Mouse (Mus musculus): ENCODE measurements around the gene 1700003H04Rik. TPM values are rescaled to one million over a fixed set of nuclear protein-coding genes. Genes with fewer than 3 reads are reported as not detected.

The 1700003H04Rik gene
- not detected in 2 replicates for polyA plus RNA-seq (2011; ENCODE audit: insufficient read depth, insufficient read length, low replicate concordance, missing spikeins)

- Histone ChIP-seq H3K4me1 (ENCODE audit: control insufficient read depth, insufficient read depth, low read length) (no peaks in the 10 kb centered on the region), H3K4me3 (replicated peaks; ENCODE audit: control insufficient read depth, low read depth, low read length) (no peak within 1 kb of the TSS), H3K27ac (ENCODE audit: control insufficient read depth, insufficient read depth, low read depth, low read length, poor library complexity) (no peak within 1 kb of the TSS)
- TF ChIP-seq POLR2A (IDR thresholded peaks at IDR 0.05; ENCODE audit: borderline replicate concordance, control insufficient read depth, low read depth, low read length) (no peak), CTCF (IDR thresholded peaks at IDR 0.05; ENCODE audit: control insufficient read depth, insufficient read depth, low read length) (no peak)
Measured at GRCm38 (mm10) chr3:124581001-124581400, at the start of gene 1700003H04Rik. TSS of gene 1700003H04Rik (minus strand) at chr3:124581101.

- Histone ChIP-seq H3K4me1 (ENCODE audit: control insufficient read depth, insufficient read depth, low read length) (no peaks in the 10 kb centered on the region), H3K4me3 (replicated peaks; ENCODE audit: control insufficient read depth, low read depth, low read length) (no peak overlapping the region), H3K27ac (ENCODE audit: control insufficient read depth, insufficient read depth, low read depth, low read length, poor library complexity) (no peak overlapping the region)
- TF ChIP-seq CTCF (IDR thresholded peaks at IDR 0.05; ENCODE audit: control insufficient read depth, insufficient read depth, low read length): no peak
- no peak for TF ChIP-seq POLR2A (IDR thresholded peaks at IDR 0.05; ENCODE audit: borderline replicate concordance, control insufficient read depth, low read depth, low read length)
- 66% methylated on average over 3 of the region's 3 CpGs for WGBS
Measured at GRCm38 (mm10) chr3:124623031-124623430, 42.1 kb upstream of the 1700003H04Rik start.

GRCm38 (mm10) chr3:124613287-124613686 is 32.4 kb upstream of the 1700003H04Rik start:
- H3K4me3 ChIP-seq (replicated peaks; ENCODE audit: control insufficient read depth, low read depth, low read length): no peak overlapping the region
- TF ChIP-seq POLR2A (IDR thresholded peaks at IDR 0.05; ENCODE audit: borderline replicate concordance, control insufficient read depth, low read depth, low read length) (no peak), CTCF (IDR thresholded peaks at IDR 0.05; ENCODE audit: control insufficient read depth, insufficient read depth, low read length) (no peak)
- no peaks in the 10 kb centered on the region for H3K4me1 ChIP-seq (ENCODE audit: control insufficient read depth, insufficient read depth, low read length)
- H3K27ac ChIP-seq (ENCODE audit: control insufficient read depth, insufficient read depth, low read depth, low read length, poor library complexity): no peak overlapping the region
- WGBS: 32% methylated on average over 1 of the region's 1 CpGs

- no peak overlapping the region for H3K4me3 ChIP-seq (replicated peaks; ENCODE audit: control insufficient read depth, low read depth, low read length)
- no peak overlapping the region for H3K27ac ChIP-seq (ENCODE audit: control insufficient read depth, insufficient read depth, low read depth, low read length, poor library complexity)
- H3K4me1 ChIP-seq (ENCODE audit: control insufficient read depth, insufficient read depth, low read length): no peaks in the 10 kb centered on the region
- no peak for TF ChIP-seq CTCF (IDR thresholded peaks at IDR 0.05; ENCODE audit: control insufficient read depth, insufficient read depth, low read length)
Measured at GRCm38 (mm10) chr3:124609956-124610355, 29.1 kb upstream of the 1700003H04Rik start.

- TF ChIP-seq POLR2A (IDR thresholded peaks at IDR 0.05; ENCODE audit: borderline replicate concordance, control insufficient read depth, low read depth, low read length): no peak
- TF ChIP-seq CTCF (IDR thresholded peaks at IDR 0.05; ENCODE audit: control insufficient read depth, insufficient read depth, low read length): no peak
Measured at GRCm38 (mm10) chr3:124606021-124606517, 25.2 kb upstream of the 1700003H04Rik start.

GRCm38 (mm10) chr3:124605518-124605917 is 24.6 kb upstream of the 1700003H04Rik start:
- WGBS: 69% methylated on average over 1 of the region's 1 CpGs
- H3K27ac ChIP-seq (ENCODE audit: control insufficient read depth, insufficient read depth, low read depth, low read length, poor library complexity): no peak overlapping the region
- TF ChIP-seq POLR2A (IDR thresholded peaks at IDR 0.05; ENCODE audit: borderline replicate concordance, control insufficient read depth, low read depth, low read length) (no peak), CTCF (IDR thresholded peaks at IDR 0.05; ENCODE audit: control insufficient read depth, insufficient read depth, low read length) (no peak)

More at GRCm38 (mm10) chr3:124606021-124606517, 25.2 kb upstream of the 1700003H04Rik start:
- Histone ChIP-seq H3K4me3 (replicated peaks; ENCODE audit: control insufficient read depth, low read depth, low read length) (no peak overlapping the region), H3K27ac (ENCODE audit: control insufficient read depth, insufficient read depth, low read depth, low read length, poor library complexity) (no peak overlapping the region), H3K4me1 (ENCODE audit: control insufficient read depth, insufficient read depth, low read length) (no peaks in the 10 kb centered on the region)

GRCm38 (mm10) chr3:124597789-124598188 is 16.9 kb upstream of the 1700003H04Rik start:
- H3K4me3 ChIP-seq (replicated peaks; ENCODE audit: control insufficient read depth, low read depth, low read length): no peak overlapping the region
- TF ChIP-seq POLR2A (IDR thresholded peaks at IDR 0.05; ENCODE audit: borderline replicate concordance, control insufficient read depth, low read depth, low read length) (no peak), CTCF (IDR thresholded peaks at IDR 0.05; ENCODE audit: control insufficient read depth, insufficient read depth, low read length) (no peak)
- H3K4me1 ChIP-seq (ENCODE audit: control insufficient read depth, insufficient read depth, low read length): no peaks in the 10 kb centered on the region

More at GRCm38 (mm10) chr3:124605518-124605917, 24.6 kb upstream of the 1700003H04Rik start:
- Histone ChIP-seq H3K4me3 (replicated peaks; ENCODE audit: control insufficient read depth, low read depth, low read length) (no peak overlapping the region), H3K4me1 (ENCODE audit: control insufficient read depth, insufficient read depth, low read length) (no peaks in the 10 kb centered on the region)

GRCm38 (mm10) chr3:124587534-124587933 is 6.6 kb upstream of the 1700003H04Rik start:
- H3K4me3 ChIP-seq (replicated peaks; ENCODE audit: control insufficient read depth, low read depth, low read length): no peak overlapping the region
- H3K27ac ChIP-seq (ENCODE audit: control insufficient read depth, insufficient read depth, low read depth, low read length, poor library complexity): no peak overlapping the region
- TF ChIP-seq POLR2A (IDR thresholded peaks at IDR 0.05; ENCODE audit: borderline replicate concordance, control insufficient read depth, low read depth, low read length) (no peak), CTCF (IDR thresholded peaks at IDR 0.05; ENCODE audit: control insufficient read depth, insufficient read depth, low read length) (no peak)
- H3K4me1 ChIP-seq (ENCODE audit: control insufficient read depth, insufficient read depth, low read length): no peaks in the 10 kb centered on the region
- WGBS: 14% methylated on average over 3 of the region's 3 CpGs

More at GRCm38 (mm10) chr3:124597789-124598188, 16.9 kb upstream of the 1700003H04Rik start:
- H3K27ac ChIP-seq (ENCODE audit: control insufficient read depth, insufficient read depth, low read depth, low read length, poor library complexity): no peak overlapping the region

- Histone ChIP-seq H3K4me1 (ENCODE audit: control insufficient read depth, insufficient read depth, low read length) (no peaks in the 10 kb centered on the region), H3K27ac (ENCODE audit: control insufficient read depth, insufficient read depth, low read depth, low read length, poor library complexity) (no peak overlapping the region), H3K4me3 (replicated peaks; ENCODE audit: control insufficient read depth, low read depth, low read length) (no peak overlapping the region)
- WGBS: 61% methylated on average over 2 of the region's 2 CpGs
- TF ChIP-seq CTCF (IDR thresholded peaks at IDR 0.05; ENCODE audit: control insufficient read depth, insufficient read depth, low read length) (no peak), POLR2A (IDR thresholded peaks at IDR 0.05; ENCODE audit: borderline replicate concordance, control insufficient read depth, low read depth, low read length) (no peak)
Measured at GRCm38 (mm10) chr3:124585761-124586160, 4.9 kb upstream of the 1700003H04Rik start.

All from bone marrow, adult 2 months (tissue).